Mouse (Mus musculus): ENCODE measurements around the gene Wdr18. TPM values are rescaled to one million over a fixed set of nuclear protein-coding genes. Genes with fewer than 3 reads are reported as not detected.

The Wdr18 gene
- total RNA-seq, 1 experiment from 2014 or later, result 36.6 TPM

DNA sequence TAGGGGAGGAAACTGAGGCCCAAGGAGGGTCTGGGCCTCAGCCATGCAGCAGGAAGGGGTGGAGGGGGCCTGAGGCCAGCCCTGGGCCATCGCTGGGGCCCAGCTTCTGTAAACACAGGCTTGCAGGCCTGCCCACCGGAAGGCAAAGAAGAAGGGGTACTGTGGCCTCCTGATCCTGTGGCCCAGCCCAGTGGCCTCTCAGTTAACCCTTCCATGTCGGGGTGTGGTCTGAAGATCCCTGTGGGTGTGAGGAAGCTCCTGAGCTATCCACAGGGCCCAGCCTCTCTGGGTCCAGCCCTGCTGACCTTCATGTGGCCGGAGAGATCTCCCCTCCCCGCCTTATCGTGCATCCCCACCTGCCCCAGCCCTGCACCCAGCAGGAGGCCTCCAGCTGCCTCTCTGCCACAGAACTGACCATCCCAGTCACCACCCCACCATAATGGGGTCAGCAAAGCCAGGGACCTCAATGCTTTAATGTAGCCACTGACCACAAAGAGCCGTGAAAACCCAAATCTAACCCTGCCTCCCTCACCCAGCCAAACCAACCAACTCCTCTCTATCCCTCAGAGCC lies 13.1 kb upstream of the Wdr18 start:
- no peak for DNase-seq

DNA sequence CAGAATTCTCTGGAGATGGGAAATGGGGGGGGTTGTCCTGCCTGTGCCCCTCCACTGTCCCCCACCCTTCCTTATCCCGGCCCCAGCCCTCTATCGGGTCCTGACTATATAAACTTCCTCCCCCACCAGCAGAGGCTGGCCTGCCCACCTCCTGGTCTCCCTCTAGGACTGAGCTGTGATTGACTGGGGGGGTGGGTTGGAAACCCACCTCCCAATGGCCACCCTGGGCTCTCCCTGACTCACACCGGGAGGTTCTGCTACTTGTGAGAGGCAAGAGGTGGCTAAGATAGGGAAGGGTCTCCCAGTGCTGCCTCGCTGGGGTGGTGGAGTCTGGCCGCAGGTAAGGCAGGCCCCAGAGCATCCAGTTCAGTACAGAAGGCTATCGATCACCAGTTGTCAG lies 12.4 kb upstream of the Wdr18 start:
- no peak for DNase-seq

DNA sequence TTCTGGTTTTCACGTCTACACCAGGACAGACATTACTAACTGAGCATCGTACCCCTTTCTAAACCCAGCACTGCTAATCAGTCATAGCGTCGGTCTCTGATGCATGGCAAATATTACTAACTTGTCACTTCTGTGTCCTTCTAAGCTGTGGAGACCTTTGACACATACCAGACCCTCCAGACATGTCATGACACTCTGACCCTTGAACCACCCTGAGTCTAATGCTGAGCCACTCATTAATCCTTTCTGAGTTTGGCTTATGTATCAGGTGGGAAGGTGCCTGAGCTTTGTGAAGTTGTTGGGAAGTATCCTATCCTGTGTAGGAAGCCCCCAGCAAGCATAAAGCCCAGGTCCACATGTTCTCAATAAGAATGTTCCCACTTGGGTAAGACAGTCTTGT lies 10.1 kb upstream of the Wdr18 start:
- DNase-seq, result no peak

DNA sequence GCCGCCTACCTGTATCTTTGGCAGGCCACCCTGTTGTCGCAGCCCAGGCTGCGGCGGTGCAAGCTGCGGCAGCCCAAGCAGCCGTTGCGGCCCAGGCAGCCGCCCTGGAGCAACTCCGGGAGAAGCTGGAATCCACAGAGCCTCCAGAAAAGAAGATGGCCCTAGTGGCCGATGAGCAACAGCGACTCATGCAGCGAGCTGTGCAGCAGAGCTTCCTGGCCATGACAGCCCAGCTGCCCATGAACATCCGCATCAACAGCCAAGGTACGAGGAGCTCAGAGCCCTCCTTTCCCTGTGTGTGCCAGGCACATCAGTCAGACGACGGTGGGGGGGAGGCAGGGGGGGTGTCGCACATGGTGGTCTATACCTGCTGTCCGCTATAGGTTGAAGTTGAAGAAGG lies 9.3 kb upstream of the Wdr18 start:
- DNase-seq, result no peak

DNA sequence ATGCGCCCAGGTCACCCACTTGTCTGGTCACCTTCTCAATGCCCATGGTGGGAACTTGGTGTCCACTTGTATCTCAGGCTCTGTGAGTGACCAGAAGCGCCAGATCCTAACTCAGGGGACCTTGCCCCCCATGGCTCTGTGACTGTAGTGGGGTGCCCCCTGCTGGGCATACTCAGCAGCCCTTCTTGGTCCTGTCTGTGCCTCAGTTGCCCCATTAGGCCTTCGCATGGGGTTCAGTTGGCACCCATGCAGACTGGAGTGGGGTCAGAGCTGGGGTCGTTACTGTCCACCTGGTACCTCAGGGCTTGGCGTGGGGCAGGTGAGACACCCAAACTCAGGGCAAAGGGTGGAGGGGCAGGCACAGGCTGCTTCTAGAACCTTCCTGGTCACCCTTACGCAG lies 6.0 kb upstream of the Wdr18 start:
- peak; percentile 56 for DNase-seq

DNA sequence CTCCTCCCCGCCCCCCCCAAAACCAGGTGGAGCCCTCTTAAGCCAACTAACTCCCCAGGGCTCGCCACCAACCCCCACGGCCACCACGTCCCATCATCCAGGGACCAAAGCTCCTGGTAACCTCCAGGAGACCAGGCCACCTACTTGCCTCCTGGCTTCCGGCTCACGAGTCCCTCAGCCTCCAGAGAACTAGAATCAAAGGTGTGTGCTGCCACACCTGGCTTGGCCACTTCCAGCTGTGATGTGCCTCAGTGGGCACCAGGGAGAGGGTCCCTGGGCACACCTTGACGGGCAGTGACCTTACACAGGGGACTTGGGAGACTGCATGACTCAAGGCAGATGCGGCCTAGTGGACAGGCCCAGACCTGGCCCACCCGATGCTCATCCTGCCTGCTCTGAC lies 4.3 kb upstream of the Wdr18 start:
- no peak for DNase-seq

DNA sequence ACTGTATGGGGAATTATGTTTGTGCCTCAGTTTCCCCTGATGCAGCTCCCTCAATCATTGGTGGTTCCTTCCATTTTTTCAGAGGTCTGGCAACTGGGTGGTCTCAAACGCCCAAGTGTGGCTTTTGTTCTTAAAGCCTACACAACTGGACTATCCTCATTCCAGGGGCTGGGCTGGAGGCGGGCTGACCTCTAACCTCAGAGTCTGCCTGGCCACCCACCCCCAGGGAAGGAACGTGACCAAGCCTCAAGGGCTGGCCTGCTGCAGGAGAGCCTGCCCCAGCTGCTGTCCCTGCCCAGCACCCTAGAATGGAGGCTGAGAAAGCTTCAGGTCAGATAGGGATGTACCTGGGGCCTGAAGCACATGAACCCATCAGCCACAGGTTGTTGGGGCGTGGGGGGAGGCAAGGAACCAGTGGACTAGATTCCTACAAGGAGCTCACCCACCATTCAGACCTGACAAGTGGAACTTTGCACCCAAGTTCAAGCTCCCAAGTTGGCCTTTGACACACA lies 3.3 kb upstream of the Wdr18 start:
- DNase-seq, result no peak

DNA sequence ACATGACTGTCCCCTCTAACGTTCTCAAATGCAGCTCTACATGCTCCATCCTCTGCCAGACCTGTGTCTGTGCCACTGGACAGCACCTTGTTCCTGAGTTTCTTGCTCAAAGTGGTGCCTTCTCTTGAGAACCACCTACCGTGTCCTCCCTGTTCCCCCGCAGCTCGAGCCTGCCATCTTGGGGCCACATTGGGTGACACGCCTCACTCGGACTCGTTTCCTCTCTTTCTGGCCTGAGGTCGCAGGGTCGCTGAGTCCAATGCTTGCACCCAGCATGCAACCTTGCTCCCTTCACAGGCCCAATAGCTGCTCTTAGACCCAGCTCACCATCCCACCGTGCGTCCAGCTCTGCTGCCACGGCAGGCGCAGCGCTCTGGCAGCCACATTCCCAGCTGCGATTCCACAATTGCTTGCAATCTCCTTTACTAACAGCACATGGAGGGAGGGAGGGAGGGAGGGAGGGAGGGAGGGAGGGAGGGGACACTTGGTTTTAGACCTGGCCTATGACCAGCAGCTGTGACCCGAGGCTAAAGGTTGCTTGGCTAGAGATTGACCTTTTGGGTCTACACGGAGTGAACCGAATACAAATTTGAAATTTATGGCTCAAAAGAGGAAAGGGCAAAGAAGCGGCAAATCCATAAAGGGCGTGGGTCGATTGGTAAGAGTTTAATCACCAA lies 1.7 kb upstream of the Wdr18 start:
- DNase-seq, result peak; percentile 91

DNA sequence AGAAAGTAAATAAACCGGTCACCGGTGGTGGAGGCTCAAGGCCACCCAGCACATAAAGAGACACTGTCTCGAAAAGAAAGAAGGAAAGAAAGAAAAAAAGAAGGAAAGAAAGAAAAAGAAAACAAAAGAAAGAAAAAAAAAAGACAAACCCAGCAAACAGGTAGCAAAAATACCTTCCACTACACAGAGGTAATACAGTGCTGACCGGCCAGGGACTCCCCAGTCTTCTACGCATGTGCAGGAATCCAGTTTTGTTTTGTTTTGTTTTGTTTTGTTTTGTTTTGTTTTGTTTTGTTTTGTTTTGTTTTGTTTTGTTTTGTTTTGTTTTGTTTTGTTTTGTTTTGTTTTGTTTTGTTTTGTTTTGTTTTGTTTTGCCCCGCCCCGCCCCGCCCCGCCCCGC lies 540 bp upstream of the Wdr18 start:
- DNase-seq, result peak; percentile 52

DNA sequence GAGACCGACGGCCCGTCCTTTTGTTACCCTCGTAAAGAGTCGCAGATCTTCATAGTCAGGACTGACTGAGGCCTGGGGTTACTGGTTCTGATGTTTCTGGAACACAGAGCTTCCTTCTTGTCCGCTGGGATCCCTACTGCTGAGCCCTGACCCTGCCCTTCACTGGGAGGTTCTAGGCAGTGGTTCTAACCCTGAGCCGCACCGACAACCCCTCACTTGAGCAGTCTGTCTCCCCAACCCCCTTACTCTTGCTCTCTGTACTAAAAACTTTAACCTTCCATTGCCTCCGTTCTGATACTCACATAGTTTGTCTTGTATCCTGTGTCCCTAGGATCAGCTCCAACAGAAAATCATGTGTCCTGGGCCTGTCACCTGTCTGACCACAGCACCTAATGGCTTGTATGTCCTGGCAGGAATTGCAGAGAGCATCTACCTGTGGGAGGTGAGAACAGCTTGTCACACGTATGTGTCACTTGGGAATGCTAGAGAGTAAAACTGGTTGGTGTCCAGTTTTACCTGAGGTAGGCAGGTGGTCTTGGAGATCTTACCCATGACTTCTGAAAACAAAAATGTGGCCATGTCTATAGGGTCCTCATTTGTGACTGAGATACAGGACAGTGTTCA lies 831 bp downstream of the Wdr18 start:
- no peak for DNase-seq

DNA sequence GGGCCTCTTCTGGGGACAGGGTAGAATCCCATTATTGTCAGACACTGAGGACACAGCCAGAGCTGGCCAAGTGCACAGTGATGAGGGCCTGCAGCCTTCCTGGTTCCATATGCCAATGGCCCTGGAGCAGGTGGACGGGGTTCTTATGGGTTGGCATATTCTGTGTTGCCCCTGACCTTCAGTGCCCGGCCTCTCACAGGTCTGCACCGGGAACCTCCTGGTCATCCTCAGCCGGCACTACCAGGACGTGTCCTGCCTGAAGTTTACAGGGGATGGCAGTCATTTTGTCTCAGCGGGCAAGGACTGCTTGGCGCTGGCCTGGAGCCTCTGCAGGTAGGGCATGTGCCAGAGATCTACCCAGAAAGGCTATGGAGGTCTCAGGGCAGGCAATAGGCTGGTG lies 4.8 kb downstream of the Wdr18 start:
- no peak for DNase-seq

DNA sequence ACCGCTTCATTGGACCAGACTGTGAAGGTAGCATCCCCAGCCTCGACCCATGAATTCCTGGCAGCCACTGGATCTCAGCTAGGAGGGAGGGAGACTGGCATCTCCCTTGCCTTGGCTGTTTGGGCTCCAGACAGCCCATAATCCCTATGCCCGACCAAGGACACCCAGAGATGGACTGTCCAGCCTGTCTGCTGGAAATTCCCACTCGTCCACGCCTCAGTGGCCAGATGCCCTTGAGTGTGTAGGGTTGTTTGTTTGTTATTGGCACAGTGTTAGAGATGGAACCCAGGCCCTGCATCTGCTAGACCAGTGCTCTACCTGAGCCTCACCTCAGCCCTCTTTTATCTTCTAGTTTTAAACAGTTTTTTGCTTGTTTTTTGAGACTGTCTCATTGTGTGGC lies 5.4 kb downstream of the Wdr18 start:
- no peak for DNase-seq

DNA sequence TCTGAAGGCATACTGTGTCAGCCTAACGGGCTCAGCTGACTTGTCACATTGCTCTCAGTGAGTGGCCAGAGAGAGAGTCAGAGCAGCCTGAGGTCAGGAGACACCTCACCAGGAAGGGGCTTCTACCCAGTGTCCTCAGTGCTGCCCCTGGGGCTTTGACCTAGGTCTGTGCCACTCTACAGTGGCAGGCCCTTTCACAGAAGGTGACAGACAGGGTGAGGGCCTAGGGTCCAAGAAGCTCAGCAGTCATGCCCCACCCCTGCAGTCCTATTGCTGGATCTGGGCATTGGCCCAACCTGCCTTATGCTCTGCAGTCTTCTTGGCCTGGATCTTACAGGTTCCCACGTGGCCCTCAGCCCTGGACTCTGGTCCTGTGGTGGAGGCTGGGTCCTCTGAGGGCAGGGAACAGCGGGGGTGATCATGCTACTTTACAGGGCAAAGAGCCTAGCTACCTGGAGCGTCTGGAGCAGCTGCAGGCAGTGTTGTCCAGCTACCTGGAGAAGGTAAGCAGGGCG lies 7.0 kb downstream of the Wdr18 start:
- DNase-seq, result peak; percentile 45

DNA sequence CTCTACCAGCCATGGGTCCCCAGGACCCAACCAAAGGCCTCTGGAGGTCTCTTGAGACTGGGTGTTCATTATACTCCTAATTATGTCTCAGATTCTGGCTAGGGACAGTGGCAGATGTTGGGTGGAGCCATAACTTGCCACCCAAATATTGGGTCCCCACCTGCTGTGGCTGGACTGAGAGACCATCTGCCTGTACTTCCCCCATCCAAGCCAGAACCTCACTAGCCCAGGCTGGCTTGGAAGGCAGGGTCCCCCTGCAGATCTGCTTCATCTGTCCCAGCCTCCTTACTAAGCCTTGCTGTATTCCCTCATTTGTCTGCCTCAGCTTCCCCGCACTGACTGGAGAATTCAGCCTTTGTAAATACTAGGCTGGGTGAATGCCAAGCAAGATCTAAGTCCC lies 8.2 kb downstream of the Wdr18 start:
- no peak for DNase-seq

DNA sequence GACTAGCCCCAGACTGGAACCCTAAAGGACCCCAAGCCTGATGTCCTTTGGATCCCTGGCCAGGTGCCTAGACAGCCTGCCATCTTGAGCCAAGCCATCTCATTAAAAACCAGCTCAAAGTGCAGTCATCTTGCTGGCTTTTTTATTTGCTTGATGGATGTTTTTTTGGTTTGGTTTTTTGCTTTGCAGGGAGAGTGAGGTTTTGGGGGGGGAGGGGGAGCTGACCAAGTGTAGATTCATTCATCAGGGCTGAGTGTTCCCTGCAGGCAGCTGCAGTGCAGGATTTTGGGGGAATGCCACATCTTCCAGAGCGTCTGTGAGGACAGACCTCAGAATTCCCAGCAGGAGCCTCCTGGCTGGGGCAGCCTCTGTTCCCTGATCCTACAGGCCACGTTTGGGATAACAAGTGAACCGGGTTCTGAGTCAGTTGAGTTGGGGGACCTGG lies 9.2 kb downstream of the Wdr18 start:
- no peak for DNase-seq

DNA sequence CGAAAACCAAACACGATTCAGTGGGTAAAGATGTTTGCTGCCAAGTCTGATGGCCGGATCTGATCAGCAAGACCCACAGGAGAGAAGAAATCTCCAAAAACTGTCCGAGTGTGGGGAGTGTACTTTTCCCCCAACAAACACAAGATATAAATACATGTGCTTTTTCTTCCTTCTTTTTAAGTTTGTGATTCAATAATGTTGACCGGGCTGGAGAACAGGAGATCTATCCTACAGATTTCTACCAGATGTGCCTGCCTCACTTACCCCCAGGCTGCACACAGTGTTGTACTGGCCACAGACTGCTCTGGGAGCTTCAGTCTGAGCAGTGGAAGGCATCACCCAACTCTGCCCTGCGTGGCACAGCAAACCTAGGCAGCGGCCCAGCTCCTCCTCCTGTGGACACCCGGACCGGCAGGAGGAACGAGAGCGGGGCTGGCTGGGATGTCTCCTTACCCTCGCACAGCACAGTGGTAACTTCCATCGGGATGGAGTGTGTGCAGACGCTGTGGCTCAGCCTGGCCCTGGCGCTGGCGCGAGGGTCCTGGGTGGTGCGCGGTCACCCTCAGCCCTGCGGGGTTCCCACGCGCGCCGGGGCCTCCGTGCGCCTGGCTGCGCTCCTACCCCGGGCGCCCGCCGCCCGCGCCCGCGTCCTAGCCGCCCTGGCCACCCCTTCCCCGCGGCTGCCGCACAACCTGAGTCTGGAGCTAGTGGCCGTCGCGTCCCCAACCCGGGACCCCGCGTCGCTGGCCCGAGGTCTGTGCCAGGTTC lies 10.6 kb downstream of the Wdr18 start, which contains the start of gene Grin3b:
Gene Grin3b (plus strand): TSS at position 301 of the 768 bp plus-strand sequence.
- peak; percentile 37 for DNase-seq

DNA sequence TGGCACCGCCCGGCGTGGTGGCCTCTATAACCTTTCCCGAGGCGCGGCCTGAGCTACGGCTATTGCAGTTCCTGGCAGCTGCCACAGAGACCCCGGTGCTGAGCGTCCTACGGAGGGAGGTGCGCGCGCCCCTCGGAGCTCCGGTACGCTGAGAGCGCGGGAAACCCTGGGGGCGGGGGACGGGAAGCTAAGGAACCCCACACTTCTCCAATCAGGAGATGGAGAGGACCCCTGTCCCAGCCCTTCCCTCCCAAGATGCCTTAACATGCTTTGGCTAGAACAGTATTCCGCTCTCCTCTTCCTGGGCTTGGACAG lies 11.2 kb downstream of the Wdr18 start:
- no peak for DNase-seq

DNA sequence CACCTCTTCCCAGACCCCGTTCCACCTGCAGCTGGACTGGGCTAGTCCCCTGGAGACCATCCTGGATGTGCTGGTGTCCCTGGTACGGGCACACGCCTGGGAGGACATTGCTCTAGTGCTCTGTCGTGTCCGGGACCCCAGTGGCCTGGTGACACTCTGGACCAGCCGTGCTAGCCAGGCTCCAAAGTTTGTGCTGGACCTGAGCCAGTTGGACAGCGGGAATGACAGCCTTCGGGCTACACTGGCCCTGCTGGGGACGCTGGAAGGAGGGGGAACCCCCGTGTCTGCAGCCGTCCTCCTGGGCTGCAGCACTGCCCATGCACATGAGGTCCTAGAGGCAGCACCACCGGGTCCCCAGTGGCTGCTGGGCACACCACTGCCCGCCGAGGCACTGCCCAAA lies 12.9 kb downstream of the Wdr18 start:
- DNase-seq, result peak; percentile 59

DNA sequence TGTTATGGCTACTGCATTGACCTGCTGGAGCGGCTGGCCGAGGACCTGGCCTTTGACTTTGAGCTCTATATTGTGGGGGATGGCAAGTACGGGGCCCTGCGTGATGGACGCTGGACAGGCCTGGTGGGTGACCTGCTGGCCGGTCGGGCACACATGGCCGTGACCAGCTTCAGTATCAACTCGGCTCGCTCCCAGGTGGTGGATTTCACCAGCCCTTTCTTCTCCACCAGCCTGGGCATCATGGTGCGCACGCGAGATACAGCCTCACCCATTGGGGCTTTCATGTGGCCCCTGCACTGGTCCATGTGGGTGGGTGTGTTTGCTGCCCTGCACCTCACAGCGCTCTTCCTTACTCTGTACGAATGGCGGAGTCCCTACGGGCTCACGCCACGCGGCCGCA lies 14.1 kb downstream of the Wdr18 start:
- no peak for DNase-seq

DNA sequence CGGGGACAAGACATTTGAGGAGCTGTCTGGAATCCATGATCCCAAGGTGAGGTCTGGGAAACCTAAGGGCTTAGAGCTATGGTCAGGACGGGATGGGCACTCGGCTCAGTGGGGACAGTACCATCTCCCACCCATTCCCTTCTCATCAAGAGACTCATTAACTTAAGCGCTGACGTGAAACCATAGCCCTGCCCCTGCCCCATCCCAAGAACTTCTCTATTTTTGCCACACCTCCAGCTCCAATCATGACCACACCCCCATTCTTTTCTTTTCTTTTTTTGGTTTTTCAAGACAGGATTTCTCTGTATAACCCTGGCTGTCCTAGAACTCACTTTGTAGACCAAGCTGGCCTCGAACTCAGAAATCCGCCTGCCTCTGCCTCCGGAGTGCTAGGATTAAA lies 14.7 kb downstream of the Wdr18 start:
- DNase-seq, result no peak

DNA sequence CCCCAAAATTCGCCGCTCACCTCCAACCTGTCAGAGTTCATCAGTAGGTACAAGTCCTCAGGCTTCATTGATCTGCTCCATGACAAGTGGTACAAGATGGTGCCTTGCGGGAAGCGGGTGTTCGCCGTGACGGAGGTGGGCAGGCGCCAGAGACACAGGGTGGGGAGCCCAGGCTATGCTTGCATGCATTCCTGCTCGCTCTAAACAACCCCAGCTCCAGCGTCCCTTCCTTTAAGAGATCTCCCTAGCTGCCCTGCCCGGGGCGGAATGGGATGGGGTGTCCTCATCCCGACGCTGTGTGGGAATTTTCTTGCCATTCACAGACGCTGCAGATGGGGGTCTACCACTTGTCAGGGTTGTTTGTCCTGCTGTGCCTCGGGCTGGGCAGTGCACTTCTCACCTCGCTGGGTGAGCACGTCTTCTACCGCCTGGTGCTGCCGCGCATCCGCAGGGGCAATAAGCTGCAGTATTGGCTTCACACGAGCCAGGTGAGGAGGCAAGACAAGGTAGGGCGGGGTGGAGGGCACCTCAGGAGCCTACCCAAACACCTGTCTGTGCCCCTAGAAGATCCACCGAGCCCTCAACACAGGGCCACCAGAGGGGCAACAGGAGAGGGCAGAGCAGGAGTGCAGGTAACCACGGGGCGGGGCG lies 16.2 kb downstream of the Wdr18 start:
- no peak for DNase-seq

DNA sequence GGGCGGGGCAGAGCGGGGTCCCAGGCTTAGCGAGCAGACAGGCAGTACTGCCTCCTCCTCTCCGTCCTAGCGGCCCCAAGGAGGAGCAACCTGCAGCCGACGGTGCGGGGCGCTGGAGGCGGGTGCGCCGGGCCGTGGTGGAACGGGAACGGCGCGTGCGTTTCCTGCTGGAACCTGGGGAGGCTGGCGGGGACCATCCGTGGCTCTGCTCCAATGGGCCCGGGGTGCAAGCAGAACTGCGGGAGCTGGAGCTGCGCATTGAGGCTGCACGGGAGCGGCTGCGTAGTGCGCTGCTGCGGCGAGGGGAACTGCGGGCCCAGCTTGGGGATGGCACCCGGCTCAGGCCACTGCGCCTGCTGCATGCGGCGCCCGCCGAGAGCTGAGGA lies 16.8 kb downstream of the Wdr18 start:
- DNase-seq, result no peak

All from adrenal gland, postnatal 14 days (tissue).